Mouse (Mus musculus): ENCODE data around the gene Rwdd1.

- TF ChIP-seq GABPA (IDR thresholded peaks at IDR 0.05; ENCODE audit: insufficient replicate concordance, low read depth, low read length) (no peak), HCFC1 (IDR thresholded peaks at IDR 0.05; ENCODE audit: low read depth, low read length) (no peak), EP300 (IDR thresholded peaks at IDR 0.05; ENCODE audit: low read length) (no peak), UBTF (IDR thresholded peaks at IDR 0.05; ENCODE audit: low read depth, low read length) (no peak), ZKSCAN1 (IDR thresholded peaks at IDR 0.05; ENCODE audit: borderline replicate concordance, low read depth, low read length) (no peak), CTCF (conservative IDR thresholded peaks at IDR 0.05 in 1 of 2, IDR thresholded peaks at IDR 0.05 in 1 of 2; ENCODE audit: low read depth in 2 of 2, low read length in 2 of 2) (no peak), ZMIZ1 (IDR thresholded peaks at IDR 0.05; ENCODE audit: low read depth, low read length) (no peak), CHD1 (IDR thresholded peaks at IDR 0.05; ENCODE audit: low read depth, low read length) (no peak), MYC (IDR thresholded peaks at IDR 0.05; ENCODE audit: low read depth, low read length) (no peak), NRF1 (IDR thresholded peaks at IDR 0.05; ENCODE audit: low read depth, low read length) (no peak)
These were observed 10.9 kb upstream of the Rwdd1 start for GRCm38 (mm10) chr10:34030322-34030721.
